Mouse (Mus musculus) liver, postnatal 0 days (tissue): ENCODE results near the gene Ripk3. TPM values are rescaled to one million over a fixed set of nuclear protein-coding genes. Genes with fewer than 3 reads are reported as not detected.
A peak's percentile ranks its signal among the peaks of the same experiment; 100 is the strongest.

ENCODE experiments used
- ATAC-seq: fragments of 200-750 bp; cut with Nextera tagmentation; 2 replicates; pipeline ENCODE4 v1.8.0; 2017; ENCODE audit warnings: mild to moderate bottlenecking, moderate library complexity
- DNase-seq: peaks from one replicate; pipeline ENCODE4 v3.0.0-alpha.2; 2016
- H3K27ac ChIP-seq: fragments of 300-500 bp; sonication (generic); 2 replicates; pipeline ENCODE4 v1.5.1; 2014; ENCODE audit warnings: antibody characterized with exemption, moderate library complexity, mild to moderate bottlenecking, low read depth
- H3K27me3 ChIP-seq: fragments of 300-500 bp; sonication (generic); 2 replicates; pipeline ENCODE4 v1.6.1; 2014; ENCODE audit warnings: low read length, control low read depth, mixed read lengths; ENCODE audit not compliant: insufficient read depth
- H3K36me3 ChIP-seq: fragments of 300-500 bp; sonication (generic); replicated peaks from 2 replicates; pipeline ENCODE4 v1.6.1; 2014; ENCODE audit warnings: mild to moderate bottlenecking, control low read depth, low read length, moderate library complexity, mixed read lengths; ENCODE audit not compliant: insufficient read depth
- H3K4me1 ChIP-seq: fragments of 300-500 bp; sonication (generic); 2 replicates; pipeline ENCODE4 v1.6.1; 2014; ENCODE audit warnings: antibody characterized with exemption, mild to moderate bottlenecking, control low read depth; ENCODE audit not compliant: insufficient read depth
- H3K4me2 ChIP-seq: fragments of 300-500 bp; sonication (generic); 2 replicates; pipeline ENCODE4 v1.6.1; 2014; ENCODE audit warnings: low read depth, mild to moderate bottlenecking, low read length, moderate library complexity, mixed read lengths
- H3K4me3 ChIP-seq: fragments of 300-500 bp; sonication (generic); 2 replicates; pipeline ENCODE4 v1.5.1; 2014; ENCODE audit warnings: low read depth, low read length
- H3K9ac ChIP-seq: fragments of 300-500 bp; sonication (generic); replicated peaks from 2 replicates; pipeline ENCODE4 v1.6.1; 2014; ENCODE audit warnings: mild to moderate bottlenecking, moderate library complexity
- H3K9me3 ChIP-seq: fragments of 300-500 bp; sonication (generic); 2 replicates; pipeline ENCODE4 v1.6.1; 2016; ENCODE audit warnings: mild to moderate bottlenecking, control low read depth, low read length, mixed read lengths
- CTCF ChIP-seq: sonication (generic); IDR thresholded peaks from 2 replicates; pipeline ENCODE4 v1.5.1; 2016; ENCODE audit warnings: antibody characterized with exemption, low read depth
- EP300 ChIP-seq: IDR thresholded peaks from 2 replicates; pipeline ENCODE4 v1.6.1; 2016; ENCODE audit warnings: antibody characterized with exemption, low read depth, mild to moderate bottlenecking
- WGBS: fragments of 180-500 bp; shearing (Covaris S2); extraction: QIAGEN DNeasy Blood & Tissue Kit; methylation state at CpG from one replicate; pipeline ENCODE4 v1.1.7; 2014; ENCODE audit not compliant: insufficient replicate concordance; 5-methylcytosine and 5-hydroxymethylcytosine counted together
- polyA plus RNA-seq: library from polyadenylated mRNA; unstranded; fragments of >200 nt; fragmentation: Nextera tagmentation; extraction: Ambion mirVana; gene quantifications from 2 replicates; pipeline ENCODE4 v1.2.1, GENCODE M21; 2015

The Ripk3 gene
- polyA plus RNA-seq, 1 experiment from 2014 or later, result 10.3 TPM

DNA sequence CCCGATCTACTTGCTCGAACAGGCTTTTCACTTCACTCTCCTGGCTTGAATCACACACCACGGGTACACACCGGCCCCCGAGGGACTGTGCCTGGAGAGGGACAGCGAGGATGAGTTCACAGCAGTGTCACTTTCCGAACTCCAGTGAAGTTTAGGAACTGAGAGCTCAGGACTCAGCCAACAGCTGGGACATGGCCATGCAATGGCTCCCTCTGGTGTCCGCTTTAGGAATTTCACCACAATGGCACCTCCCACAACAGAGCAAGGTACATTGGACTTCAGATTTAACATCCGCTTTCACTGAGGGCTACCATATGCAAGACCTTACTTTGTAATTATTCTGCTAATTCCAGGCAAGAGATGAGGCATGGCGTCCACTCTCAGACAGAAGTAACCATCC is 45.0 kb downstream of the Ripk3 start:
- ATAC-seq (peak; percentile 60), DNase-seq (peak; percentile 91)
- Histone ChIP-seq H3K4me3 (no peak overlapping the region), H3K9ac (no peak overlapping the region), H3K27ac (no peak overlapping the region), H3K27me3 (no peaks in the 10 kb centered on the region), H3K4me2 (peak overlapping the region; percentile 96), H3K36me3 (peaks cover 26% of the 10 kb centered on the region), H3K4me1 (peaks cover 24% of the 10 kb centered on the region), H3K9me3 (no peaks in the 10 kb centered on the region)
- 16% methylated on average over 10 of the region's 10 CpGs for WGBS
- TF ChIP-seq EP300 (no peak), CTCF (peak; percentile 100)

DNA sequence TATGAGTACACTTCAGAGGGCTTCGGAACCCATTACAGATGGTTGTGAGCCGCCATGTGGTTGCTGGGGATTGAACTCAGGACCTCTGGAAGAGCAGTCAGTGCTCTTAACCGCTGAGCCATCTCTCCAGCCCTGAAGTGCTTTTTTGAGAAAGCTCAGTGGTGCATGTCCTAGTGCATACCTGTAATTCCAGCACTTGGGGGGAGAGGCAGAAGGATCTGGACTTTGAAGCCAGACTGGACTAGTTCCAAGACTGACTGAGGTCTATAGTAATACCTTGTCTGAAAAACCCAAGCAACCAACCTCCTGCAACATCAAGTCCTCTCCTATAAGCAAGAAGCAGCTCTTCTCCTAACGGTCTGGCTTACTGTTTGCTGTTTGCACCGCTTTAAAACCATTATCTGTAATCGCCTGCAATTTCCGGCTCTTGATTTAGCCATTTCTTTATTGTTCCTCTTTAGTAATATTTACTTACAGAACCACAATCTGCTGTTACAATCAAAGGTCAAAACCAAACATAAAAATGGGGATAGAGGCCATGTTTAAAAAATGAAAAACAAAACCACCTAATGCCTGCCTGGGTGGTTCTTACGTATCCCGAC is 51.5 kb downstream of the Ripk3 start:
- Histone ChIP-seq H3K4me1 (peaks cover 8% of the 10 kb centered on the region; the same call in 1 of the 2 replicates), H3K9me3 (no peaks in the 10 kb centered on the region), H3K9ac (no peak overlapping the region), H3K4me3 (no peak overlapping the region), H3K27me3 (no peaks in the 10 kb centered on the region), H3K27ac (no peak overlapping the region), H3K36me3 (peaks cover 29% of the 10 kb centered on the region), H3K4me2 (no peak overlapping the region)
- DNase-seq, result no peak
- no peak for TF ChIP-seq CTCF
- TF ChIP-seq EP300, result no peak
- WGBS, result 70% methylated on average over 9 of the region's 9 CpGs
- no peak for ATAC-seq

DNA sequence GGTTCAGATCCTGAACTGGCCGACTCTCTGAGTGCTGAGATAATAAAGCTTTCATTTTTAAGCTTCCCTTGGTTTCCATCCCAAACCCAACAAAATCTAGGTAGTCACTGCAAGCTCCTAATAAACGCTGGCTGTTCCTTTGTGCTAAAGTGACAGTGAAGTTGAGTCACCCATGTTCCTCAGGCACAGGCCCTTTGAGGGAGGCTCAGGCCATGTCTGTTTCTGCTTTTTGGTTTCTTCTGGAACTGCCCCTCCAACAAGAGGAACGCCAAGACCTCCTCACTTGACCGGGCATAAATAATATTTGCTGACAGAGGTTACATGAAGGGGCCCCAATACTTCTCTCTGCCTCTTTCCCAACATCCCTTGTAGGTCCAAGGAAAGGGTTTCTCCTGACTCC is 52.9 kb downstream of the Ripk3 start:
- peaks cover 23% of the 10 kb centered on the region for H3K36me3 ChIP-seq
- no peaks in the 10 kb centered on the region for H3K27me3 ChIP-seq
- 59% methylated on average over 4 of the region's 4 CpGs for WGBS
- no peak overlapping the region for H3K4me3 ChIP-seq
- H3K4me2 ChIP-seq, result no peak overlapping the region
- no peak for TF ChIP-seq CTCF
- TF ChIP-seq EP300, result no peak
- ATAC-seq, result peak; percentile 43; the same call in 1 of the 2 replicates
- H3K27ac ChIP-seq, result 0 out of 2 replicates have a peak overlapping the region, but pooled peaks have one; percentile 41
- H3K9me3 ChIP-seq, result no peaks in the 10 kb centered on the region
- H3K9ac ChIP-seq, result no peak overlapping the region
- DNase-seq, result no peak
- peaks cover 8% of the 10 kb centered on the region; the same call in 1 of the 2 replicates for H3K4me1 ChIP-seq

DNA sequence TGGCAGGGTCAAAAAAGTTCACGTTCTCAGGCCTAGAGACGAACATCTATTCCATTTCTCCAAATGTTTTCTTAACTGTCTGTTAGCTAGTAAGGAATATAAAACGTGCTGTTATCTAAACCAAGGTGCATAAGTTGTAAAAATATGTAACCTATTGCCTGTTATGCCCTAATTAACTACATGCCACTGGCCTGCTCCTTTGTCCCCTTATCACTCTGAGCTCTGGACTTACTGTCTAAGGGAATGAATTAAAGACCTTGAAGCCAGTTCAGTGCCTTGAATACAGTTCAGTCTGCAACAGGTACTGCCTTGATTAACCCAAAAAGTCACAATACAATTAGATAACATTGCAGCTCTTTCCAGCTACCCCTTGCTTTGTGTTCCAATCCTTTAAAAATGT is 53.3 kb downstream of the Ripk3 start:
- Histone ChIP-seq H3K9ac (no peak overlapping the region), H3K27ac (no peak overlapping the region), H3K27me3 (no peaks in the 10 kb centered on the region), H3K36me3 (peaks cover 19% of the 10 kb centered on the region), H3K4me2 (no peak overlapping the region), H3K4me1 (peaks cover 8% of the 10 kb centered on the region; the same call in 1 of the 2 replicates), H3K9me3 (no peaks in the 10 kb centered on the region), H3K4me3 (no peak overlapping the region)
- 70% methylated on average over 3 of the region's 3 CpGs for WGBS
- DNase-seq, result no peak
- TF ChIP-seq EP300, result no peak
- no peak for TF ChIP-seq CTCF
- no peak for ATAC-seq

Other genes with a start within 250 kb of the Ripk3 start
- 19.9 and 20.7 TPM in 2 replicates for gene Pck2, start 248.6 kb downstream of the Ripk3 start, polyA plus RNA-seq
- gene Dcaf11, start 228.9 kb downstream of the Ripk3 start, polyA plus RNA-seq, result 59.9 and 62.7 TPM in 2 replicates
- gene A730061H03Rik, start 228.5 kb downstream of the Ripk3 start, polyA plus RNA-seq, result 1.3 and 1.4 TPM in 2 replicates
- 1.8 and 4.6 TPM in 2 replicates for gene Fitm1, start 213.2 kb downstream of the Ripk3 start, polyA plus RNA-seq
- 162 and 180 TPM in 2 replicates for gene Psme1, start 210.7 kb downstream of the Ripk3 start, polyA plus RNA-seq
- 17.3 and 19.2 TPM in 2 replicates for gene Emc9, start 203.6 kb downstream of the Ripk3 start, polyA plus RNA-seq
- gene Psme2, start 197.8 kb downstream of the Ripk3 start, polyA plus RNA-seq, result 222 and 231 TPM in 2 replicates
- gene Rnf31, start 197.2 kb downstream of the Ripk3 start, polyA plus RNA-seq, result 8.5 and 9.6 TPM in 2 replicates
- gene Irf9, start 185.3 kb downstream of the Ripk3 start, polyA plus RNA-seq, result 18.6 and 19.4 TPM in 2 replicates
- gene Rec8, start 170.8 kb downstream of the Ripk3 start, polyA plus RNA-seq, result 1.5 and 2.2 TPM in 2 replicates
- gene Ipo4, start 152.9 kb downstream of the Ripk3 start, polyA plus RNA-seq, result 14.7 and 16.6 TPM in 2 replicates
- 0.99 and 1.6 TPM in 2 replicates for gene Gm49378, start 151.0 kb downstream of the Ripk3 start, polyA plus RNA-seq
- gene Tm9sf1, start 145.1 kb downstream of the Ripk3 start, polyA plus RNA-seq, result 39.3 and 42.8 TPM in 2 replicates
- 0.06 and 0.21 TPM in 2 replicates for gene Tssk4, start 138.7 kb downstream of the Ripk3 start, polyA plus RNA-seq
- 16.0 and 16.1 TPM in 2 replicates for gene Mdp1, start 128.4 kb downstream of the Ripk3 start, polyA plus RNA-seq
- 15.0 and 17.4 TPM in 2 replicates for gene Gmpr2, start 116.9 kb downstream of the Ripk3 start, polyA plus RNA-seq
- gene Nedd8, start 116.7 kb downstream of the Ripk3 start, polyA plus RNA-seq, result 228 and 231 TPM in 2 replicates
- gene Tinf2, start 107.0 kb downstream of the Ripk3 start, polyA plus RNA-seq, result 11.5 and 14.1 TPM in 2 replicates
- gene Tgm1, start 74.9 kb downstream of the Ripk3 start, polyA plus RNA-seq, result 3.6 and 4.7 TPM in 2 replicates
- gene Rabggta, start 66.6 kb downstream of the Ripk3 start, polyA plus RNA-seq, result 18.5 and 21.2 TPM in 2 replicates
- gene Dhrs1, start 43.2 kb downstream of the Ripk3 start, polyA plus RNA-seq, result 98.6 and 103 TPM in 2 replicates
- 13.2 and 14.5 TPM in 2 replicates for gene Nop9, start 43.2 kb downstream of the Ripk3 start, polyA plus RNA-seq
- gene Cideb, start 30.4 kb downstream of the Ripk3 start, polyA plus RNA-seq, result 191 and 192 TPM in 2 replicates
- gene Ltb4r2, start 27.4 kb downstream of the Ripk3 start, polyA plus RNA-seq, result 1.8 and 2.1 TPM in 2 replicates
- 21.6 and 22.0 TPM in 2 replicates for gene Ltb4r1, start 22.9 kb downstream of the Ripk3 start, polyA plus RNA-seq
- gene Adcy4, start 4.8 kb downstream of the Ripk3 start, polyA plus RNA-seq, result 1.5 and 1.7 TPM in 2 replicates
- 0.41 and 0.63 TPM in 2 replicates for gene Nfatc4, start 34.3 kb upstream of the Ripk3 start, polyA plus RNA-seq
- 0.63 and 0.70 TPM in 2 replicates for gene Nynrin, start 65.1 kb upstream of the Ripk3 start, polyA plus RNA-seq
- gene Cbln3, start 95.5 kb upstream of the Ripk3 start, polyA plus RNA-seq, result 0.29 and 0.40 TPM in 2 replicates
- 4.6 and 5.2 TPM in 2 replicates for gene Khnyn, start 96.1 kb upstream of the Ripk3 start, polyA plus RNA-seq
- gene Sdr39u1, start 111.4 kb upstream of the Ripk3 start, polyA plus RNA-seq, result 26.2 and 26.9 TPM in 2 replicates
- 0.59 and 1.7 TPM in 2 replicates for gene Cma1, start 155.8 kb upstream of the Ripk3 start, polyA plus RNA-seq
- not detected in 2 replicates for gene Cma2, start 162.1 kb upstream of the Ripk3 start, polyA plus RNA-seq
- not detected in 2 replicates for gene Mcpt1, start 229.1 kb upstream of the Ripk3 start, polyA plus RNA-seq
- not detected in 2 replicates for gene Mcpt9, start 241.6 kb upstream of the Ripk3 start, polyA plus RNA-seq